Comparison of ENCODE assay signal across 21 mouse cellular contexts in the genomic region with DNA sequence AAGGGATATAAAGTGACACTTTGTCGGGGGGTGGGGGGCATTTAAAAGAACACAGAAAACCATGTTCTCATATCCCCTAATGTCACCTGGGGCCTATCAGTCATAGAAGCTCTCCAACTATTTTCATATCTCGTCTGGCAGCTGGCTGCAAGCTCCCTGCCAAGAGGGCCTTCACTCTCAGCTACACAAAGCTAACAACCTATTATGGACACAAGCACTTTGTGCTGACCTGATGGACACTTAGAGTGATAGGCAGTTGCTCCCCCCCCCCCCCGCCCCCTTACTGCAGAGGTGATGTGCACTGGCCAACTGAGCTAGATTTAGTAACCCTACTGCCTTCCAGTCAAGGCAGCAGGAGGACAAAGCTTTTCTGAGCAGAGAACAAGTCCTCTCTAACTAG.
DNase-seq lines count a peak whose midpoint lies in the region; ATAC-seq and TF ChIP-seq lines count a peak whose summit lies in the region.
"Had no signal": no experiment of that assay in that cellular context is flagged by ENCODE, and none has a peak within 500 bp of the region (broad histone marks: within the 10 kb centered on the region; RNA-seq: fewer than 3 reads in every experiment).

No protein-coding gene starts in this region.

- TF ChIP-seq RAD21 in MEL (IDR thresholded peaks at IDR 0.05; ENCODE audit: low read depth, low read length), result no peak

- peak in 1 of 2 experiments; percentile 64 for DNase-seq in heart, adult 2 months
- DNase-seq in MEL (ENCODE audit: low read depth, low spot score), result no peak
- DNase-seq in heart, postnatal 4 days, result peak; percentile 32
- DNase-seq in cerebellum, adult 11 months, result no peak
- DNase-seq: adrenal gland, postnatal 10 days; cerebellum, adult 11-12 months; cerebellum, adult 9-10 months; cerebellum, postnatal 25 days; gastrocnemius, postnatal 10 days; kidney, adult 8-10 months had no signal

- no peak overlapping the region for H3K9ac ChIP-seq in heart, adult 2 months (ENCODE audit: low read depth, low read length)
- no peak overlapping the region for H3K9ac ChIP-seq in heart, embryonic 11.5 days (ENCODE audit: low read depth, low read length)
- H3K9ac ChIP-seq in MEL (ENCODE audit: control insufficient read depth, low read depth, low read length, poor library complexity, severe bottlenecking), result no peak overlapping the region
- H3K9ac ChIP-seq in heart, embryonic 15.5 days, result no peak overlapping the region
- no peak overlapping the region for H3K9ac ChIP-seq in neural tube, embryonic 15.5 days (replicated peaks)
- H3K9ac ChIP-seq: embryonic facial prominence, embryonic 13.5 days; forebrain, embryonic 12.5 days; hindbrain, embryonic 12.5 days had no signal

- WGBS in heart, adult 2 months, result 66% methylated on average over 3 of the region's 3 CpGs
- 55% methylated on average over 3 of the region's 3 CpGs for WGBS in heart, embryonic 11.5 days (ENCODE audit: insufficient replicate concordance)
- 52% methylated on average over 3 of the region's 3 CpGs for WGBS in heart, embryonic 15.5 days
- WGBS in neural tube, embryonic 15.5 days, result 73% methylated on average over 3 of the region's 3 CpGs

- ATAC-seq in heart, embryonic 11.5 days (replicated peaks; ENCODE audit: insufficient number of reproducible peaks, low FRiP score, low TSS enrichment), result no peak
- peak; percentile 53 for ATAC-seq in heart, embryonic 15.5 days (replicated peaks; ENCODE audit: insufficient number of reproducible peaks, insufficient read depth, low FRiP score, low read depth)
- no peak for ATAC-seq in neural tube, embryonic 15.5 days (ENCODE audit: low FRiP score)
- ATAC-seq: forebrain, embryonic 16.5 days; hindbrain, embryonic 16.5 days; inflammation-experienced regulatory T-cells, adult 6 months; intestine, postnatal 0 days had no signal

- intact Hi-C loops in heart, adult 2 months (cut with DNase I), result no loop called here

- no peaks in the 10 kb centered on the region for H3K9me3 ChIP-seq in heart, embryonic 11.5 days (replicated peaks; ENCODE audit: control insufficient read depth, low read length)
- H3K9me3 ChIP-seq in MEL (replicated peaks; ENCODE audit: insufficient read depth, low read length), result no peaks in the 10 kb centered on the region
- no peaks in the 10 kb centered on the region for H3K9me3 ChIP-seq in heart, embryonic 15.5 days (replicated peaks)
- no peaks in the 10 kb centered on the region for H3K9me3 ChIP-seq in neural tube, embryonic 15.5 days (replicated peaks)
- H3K9me3 ChIP-seq: embryonic facial prominence, embryonic 13.5 days; forebrain, embryonic 12.5 days; G1E; hindbrain, embryonic 12.5 days had no signal

- TF ChIP-seq POLR2A in heart, adult 2 months (IDR thresholded peaks at IDR 0.05; ENCODE audit: insufficient read depth, low read depth, low read length), result no peak
- TF ChIP-seq POLR2A in MEL (IDR thresholded peaks at IDR 0.05; ENCODE audit: control insufficient read depth in 1 of 2, insufficient read depth in 1 of 2, low read depth in 1 of 2, low read length in 2 of 2, poor library complexity in 1 of 2), result no peak

- H3K4me3 ChIP-seq in heart, adult 2 months, result no peak overlapping the region
- no peak overlapping the region for H3K4me3 ChIP-seq in heart, embryonic 11.5 days (ENCODE audit: low read depth, low read length)
- no peak overlapping the region for H3K4me3 ChIP-seq in MEL (ENCODE audit: control insufficient read depth in 1 of 2, insufficient read depth in 1 of 2, low read depth in 2 of 2, low read length in 2 of 2)
- H3K4me3 ChIP-seq in heart, embryonic 15.5 days, result no peak overlapping the region
- no peak overlapping the region for H3K4me3 ChIP-seq in neural tube, embryonic 15.5 days (replicated peaks)
- H3K4me3 ChIP-seq: embryonic facial prominence, embryonic 13.5 days; forebrain, embryonic 12.5 days; hindbrain, embryonic 12.5 days had no signal

- TF ChIP-seq EP300 in heart, adult 2 months (IDR thresholded peaks at IDR 0.05; ENCODE audit: insufficient read depth, low read depth, low read length), result no peak
- TF ChIP-seq EP300 in MEL (IDR thresholded peaks at IDR 0.05; ENCODE audit: low read depth in 1 of 2, low read length in 2 of 2), result 0 out of 4 replicates have a peak, but pooled peaks of 1 of the 2 experiments have one; percentile 8

- TF ChIP-seq CTCF in heart, adult 2 months (IDR thresholded peaks at IDR 0.05), result no peak
- TF ChIP-seq CTCF in MEL (IDR thresholded peaks at IDR 0.05 in 2 of 3, conservative IDR thresholded peaks at IDR 0.05 in 1 of 3; ENCODE audit: control insufficient read depth in 1 of 3, insufficient read depth in 1 of 3, low read depth in 2 of 3, low read length in 3 of 3, poor library complexity in 1 of 3, severe bottlenecking in 1 of 3), result no peak

- H3K4me2 ChIP-seq in heart, embryonic 11.5 days, result no peak overlapping the region
- H3K4me2 ChIP-seq in heart, embryonic 15.5 days, result no peak overlapping the region
- no peak overlapping the region for H3K4me2 ChIP-seq in neural tube, embryonic 15.5 days
- H3K4me2 ChIP-seq: embryonic facial prominence, embryonic 13.5 days; forebrain, embryonic 12.5 days; hindbrain, embryonic 12.5 days had no signal

- no peaks in the 10 kb centered on the region; the same call in 1 of the 2 replicates for H3K79me2 ChIP-seq in heart, adult 2 months (replicated peaks; ENCODE audit: control insufficient read depth, insufficient read depth, low read length)
- H3K79me2 ChIP-seq in MEL (ENCODE audit: control insufficient read depth, insufficient read depth, low read length, poor library complexity), result no peaks in the 10 kb centered on the region

- peak overlapping the region; percentile 54; the same call in 1 of the 2 replicates for H3K27ac ChIP-seq in heart, adult 2 months
- no peak overlapping the region for H3K27ac ChIP-seq in heart, embryonic 11.5 days (ENCODE audit: low read depth, low read length)
- H3K27ac ChIP-seq in MEL (ENCODE audit: control insufficient read depth, low read depth, low read length), result no peak overlapping the region
- H3K27ac ChIP-seq in heart, embryonic 15.5 days, result peak overlapping the region; percentile 54
- H3K27ac ChIP-seq in neural tube, embryonic 15.5 days (replicated peaks), result no peak overlapping the region
- H3K27ac ChIP-seq: embryonic facial prominence, embryonic 13.5 days; forebrain, embryonic 12.5 days; hindbrain, embryonic 12.5 days had no signal

- H3K36me3 ChIP-seq in heart, adult 2 months (ENCODE audit: control insufficient read depth, insufficient read depth, low read length), result no peaks in the 10 kb centered on the region
- H3K36me3 ChIP-seq in heart, embryonic 11.5 days (ENCODE audit: control insufficient read depth, insufficient read depth, low read length), result no peaks in the 10 kb centered on the region
- no peaks in the 10 kb centered on the region; a peak in 1 of 4 replicates for H3K36me3 ChIP-seq in MEL (ENCODE audit: control insufficient read depth in 1 of 2, insufficient read depth in 2 of 2, low read length in 2 of 2)
- no peaks in the 10 kb centered on the region for H3K36me3 ChIP-seq in heart, embryonic 15.5 days
- no peaks in the 10 kb centered on the region for H3K36me3 ChIP-seq in neural tube, embryonic 15.5 days
- H3K36me3 ChIP-seq: embryonic facial prominence, embryonic 13.5 days; forebrain, embryonic 12.5 days; hindbrain, embryonic 12.5 days had no signal

- no peaks in the 10 kb centered on the region for H3K27me3 ChIP-seq in heart, adult 2 months (ENCODE audit: control insufficient read depth, insufficient read depth, low read length)
- peaks cover 5% of the 10 kb centered on the region; the same call in 1 of the 2 replicates for H3K27me3 ChIP-seq in heart, embryonic 11.5 days (ENCODE audit: control insufficient read depth, insufficient read depth, low read length)
- no peaks in the 10 kb centered on the region for H3K27me3 ChIP-seq in MEL (ENCODE audit: control insufficient read depth in 1 of 2, insufficient read depth in 2 of 2, low read length in 2 of 2)
- H3K27me3 ChIP-seq in heart, embryonic 15.5 days, result peaks cover 11% of the 10 kb centered on the region; the same call in 1 of the 2 replicates
- H3K27me3 ChIP-seq in neural tube, embryonic 15.5 days (replicated peaks), result no peaks in the 10 kb centered on the region
- H3K27me3 ChIP-seq: embryonic facial prominence, embryonic 13.5 days; forebrain, embryonic 12.5 days; hindbrain, embryonic 12.5 days had no signal

- H3K4me1 ChIP-seq in heart, adult 2 months (ENCODE audit: control insufficient read depth, insufficient read depth, low read length), result peaks cover 9% of the 10 kb centered on the region
- peaks cover 10% of the 10 kb centered on the region; the same call in 1 of the 2 replicates for H3K4me1 ChIP-seq in heart, embryonic 11.5 days (ENCODE audit: control insufficient read depth, insufficient read depth, low read length)
- no peaks in the 10 kb centered on the region; a peak in 1 of 4 replicates for H3K4me1 ChIP-seq in MEL (ENCODE audit: control insufficient read depth in 1 of 2, insufficient read depth in 2 of 2, low read length in 2 of 2)
- H3K4me1 ChIP-seq in heart, embryonic 15.5 days (replicated peaks), result peaks cover 37% of the 10 kb centered on the region
- H3K4me1 ChIP-seq in neural tube, embryonic 15.5 days, result peaks cover 30% of the 10 kb centered on the region

TF ChIP-seq in MEL, 35 proteins besides CTCF, POLR2A, EP300 and RAD21:
- TF ChIP-seq E2F4 (IDR thresholded peaks at IDR 0.05; ENCODE audit: borderline replicate concordance, low read depth, low read length), result no peak
- no peak for TF ChIP-seq CHD2 (IDR thresholded peaks at IDR 0.05; ENCODE audit: low read length)
- peak; percentile 30; the same call in 1 of the 2 replicates for TF ChIP-seq TCF12 (IDR thresholded peaks at IDR 0.05; ENCODE audit: low read depth, low read length)
- no peak for TF ChIP-seq MAFK (IDR thresholded peaks at IDR 0.05; ENCODE audit: borderline replicate concordance, low read depth, low read length)
- TF ChIP-seq KAT2A (conservative IDR thresholded peaks at IDR 0.05; ENCODE audit: low read depth, low read length), result no peak
- TF ChIP-seq TAL1 (IDR thresholded peaks at IDR 0.05; ENCODE audit: low read length), result peak; percentile 5; the same call in 1 of the 2 replicates

Comparison
In these comparisons a context has a peak if more than half of its experiments do, and no peak if none do; other contexts are left out.
1. H3K27ac ChIP-seq: peak in heart, adult 2 months (single experiment) and heart, embryonic 15.5 days (single experiment); none in heart, embryonic 11.5 days (single experiment), MEL (single experiment) and neural tube, embryonic 15.5 days (single experiment).